Mouse (Mus musculus): ENCODE data around the gene Dnah2. TPM values are rescaled to one million over a fixed set of nuclear protein-coding genes. Genes with fewer than 3 reads are reported as not detected.

The Dnah2 gene
- polyA plus RNA-seq, 1 experiment from 2014 or later = 1.9 TPM

- H3K27ac ChIP-seq (replicated peaks) = no peak overlapping the region
- DNase-seq (ENCODE audit: low spot score) = no peak
- no peaks in the 10 kb centered on the region for H3K36me3 ChIP-seq
- 90% methylated on average over 9 of the region's 9 CpGs for WGBS
- no peaks in the 10 kb centered on the region for H3K9me3 ChIP-seq (replicated peaks)
- no peaks in the 10 kb centered on the region for H3K27me3 ChIP-seq (ENCODE audit: low read depth, poor library complexity, severe bottlenecking)
- no peak overlapping the region for H3K4me3 ChIP-seq
- peaks cover 17% of the 10 kb centered on the region for H3K4me1 ChIP-seq
Measured at GRCm38 (mm10) chr11:69521526-69522149, 27.3 kb downstream of the Dnah2 start.

DNA sequence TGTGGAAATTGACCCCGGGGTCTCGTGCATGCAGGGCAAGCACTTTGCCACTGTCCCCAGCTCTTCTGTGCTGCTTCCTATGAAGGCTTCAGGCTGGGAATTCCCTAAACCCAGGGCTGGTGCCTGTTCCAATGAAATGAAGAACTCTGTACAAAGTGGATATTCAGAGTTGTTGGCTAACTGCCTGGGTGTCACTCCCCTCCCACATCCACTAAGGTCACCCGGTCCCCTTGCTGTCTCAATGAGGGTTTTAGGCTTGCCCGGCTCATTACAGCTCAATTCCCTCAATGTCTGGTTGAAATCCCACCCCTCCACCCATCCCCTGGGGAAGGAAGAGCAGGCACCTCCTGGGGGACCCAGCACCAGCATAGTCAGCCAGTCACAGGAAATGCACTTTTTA is 28.9 kb downstream of the Dnah2 start:
- Histone ChIP-seq H3K27ac (replicated peaks) (no peak overlapping the region), H3K27me3 (ENCODE audit: low read depth, poor library complexity, severe bottlenecking) (no peaks in the 10 kb centered on the region), H3K9me3 (replicated peaks) (no peaks in the 10 kb centered on the region), H3K4me1 (peaks cover 9% of the 10 kb centered on the region; the same call in 1 of the 2 replicates), H3K36me3 (no peaks in the 10 kb centered on the region), H3K4me3 (no peak overlapping the region)
- whole genome bisulfite sequencing = 77% methylated on average over 4 of the region's 4 CpGs
- no peak for DNase-seq (ENCODE audit: low spot score)

DNA sequence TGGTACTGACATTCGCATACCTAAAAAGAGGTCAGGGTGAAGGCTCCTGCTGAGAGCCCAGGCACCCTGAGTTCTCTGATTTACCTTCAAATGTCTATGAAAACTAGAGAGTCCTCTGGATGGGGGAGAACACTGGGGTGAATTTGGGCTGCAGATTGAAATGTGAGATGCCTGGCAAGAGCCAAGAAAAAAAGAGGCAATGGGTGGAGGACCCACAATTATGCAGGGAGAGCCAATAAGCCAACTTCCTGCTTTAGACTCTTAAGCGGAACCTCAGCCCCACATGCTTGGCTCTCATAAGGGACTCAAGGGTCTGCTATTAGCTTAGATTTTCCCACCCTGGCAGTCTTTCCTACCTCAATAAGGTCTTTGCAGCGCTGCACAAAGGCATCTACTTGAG is 32.2 kb downstream of the Dnah2 start:
- Histone ChIP-seq H3K27me3 (ENCODE audit: low read depth, poor library complexity, severe bottlenecking) (0 out of 2 replicates have a peak, but pooled peaks cover 7% of the 10 kb centered on the region), H3K4me1 (peaks cover 9% of the 10 kb centered on the region; the same call in 1 of the 2 replicates), H3K9me3 (replicated peaks) (no peaks in the 10 kb centered on the region), H3K36me3 (no peaks in the 10 kb centered on the region), H3K4me3 (no peak overlapping the region), H3K27ac (replicated peaks) (no peak overlapping the region)
- 73% methylated on average over 3 of the region's 3 CpGs for WGBS
- no peak for DNase-seq (ENCODE audit: low spot score)

GRCm38 (mm10) chr11:69516151-69516640 is 32.7 kb downstream of the Dnah2 start:
- 72% methylated on average over 15 of the region's 15 CpGs for WGBS
- peak overlapping the region; percentile 23; the same call in 1 of the 2 replicates for H3K27ac ChIP-seq (replicated peaks)
- no peaks in the 10 kb centered on the region for H3K36me3 ChIP-seq
- no peak for DNase-seq (ENCODE audit: low spot score)
- 0 out of 2 replicates have a peak, but pooled peaks cover 7% of the 10 kb centered on the region for H3K27me3 ChIP-seq (ENCODE audit: low read depth, poor library complexity, severe bottlenecking)
- no peak overlapping the region for H3K4me3 ChIP-seq
- no peaks in the 10 kb centered on the region for H3K9me3 ChIP-seq (replicated peaks)
- peaks cover 8% of the 10 kb centered on the region; the same call in 1 of the 2 replicates for H3K4me1 ChIP-seq

- Histone ChIP-seq H3K4me1 (no peaks in the 10 kb centered on the region), H3K27ac (replicated peaks) (no peak overlapping the region), H3K27me3 (ENCODE audit: low read depth, poor library complexity, severe bottlenecking) (0 out of 2 replicates have a peak, but pooled peaks cover 7% of the 10 kb centered on the region), H3K4me3 (no peak overlapping the region), H3K9me3 (replicated peaks) (no peaks in the 10 kb centered on the region), H3K36me3 (no peaks in the 10 kb centered on the region)
- WGBS = 11% methylated on average over 6 of the region's 6 CpGs
- peak; percentile 54 for DNase-seq (ENCODE audit: low spot score)
Measured at GRCm38 (mm10) chr11:69513840-69514239, 35.1 kb downstream of the Dnah2 start.

DNA sequence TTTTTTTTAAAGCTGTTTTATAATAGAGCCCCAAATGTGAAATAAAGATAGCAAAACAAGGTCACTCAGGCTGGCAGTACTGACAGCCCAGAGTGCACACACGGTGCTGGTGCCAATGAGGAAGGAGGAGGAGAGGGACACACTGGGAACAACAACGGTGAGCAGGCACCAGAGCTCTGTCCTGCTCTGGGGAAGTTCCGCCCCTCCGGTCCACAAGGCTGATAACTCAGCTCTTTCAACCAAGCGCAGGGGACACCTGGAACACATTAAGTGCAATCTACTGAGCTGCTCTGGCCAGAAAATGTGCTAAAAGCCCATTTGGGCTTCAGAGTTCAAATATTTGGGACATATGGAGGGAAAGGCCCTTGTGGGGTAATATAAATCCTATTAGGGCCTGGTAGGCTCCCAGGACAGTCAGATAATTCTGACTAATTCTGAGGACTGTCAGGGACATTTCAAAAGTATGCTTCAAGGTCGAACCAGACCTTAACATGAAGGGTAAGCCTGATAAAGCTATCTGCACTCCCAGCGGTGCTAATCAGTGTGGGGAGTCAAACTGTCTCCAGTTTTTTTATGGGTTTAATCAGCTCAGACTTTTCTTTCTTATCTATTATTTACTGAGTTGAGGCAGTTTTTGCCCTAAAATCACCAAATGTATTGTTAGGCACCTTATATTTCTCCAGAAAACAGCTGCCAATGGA is 38.0 kb downstream of the Dnah2 start:
- Histone ChIP-seq H3K27ac (replicated peaks) (no peak overlapping the region), H3K9me3 (replicated peaks) (no peaks in the 10 kb centered on the region), H3K36me3 (no peaks in the 10 kb centered on the region), H3K4me1 (no peaks in the 10 kb centered on the region), H3K27me3 (ENCODE audit: low read depth, poor library complexity, severe bottlenecking) (0 out of 2 replicates have a peak, but pooled peaks cover 7% of the 10 kb centered on the region), H3K4me3 (no peak overlapping the region)
- WGBS = 58% methylated on average over 7 of the region's 7 CpGs
- no peak for DNase-seq (ENCODE audit: low spot score)

GRCm38 (mm10) chr11:69503863-69504280 is 45.0 kb downstream of the Dnah2 start:
- Histone ChIP-seq H3K27me3 (ENCODE audit: low read depth, poor library complexity, severe bottlenecking) (no peaks in the 10 kb centered on the region), H3K4me1 (peaks cover 10% of the 10 kb centered on the region; the same call in 1 of the 2 replicates), H3K9me3 (replicated peaks) (no peaks in the 10 kb centered on the region), H3K27ac (replicated peaks) (peak overlapping the region; percentile 34; the same call in 1 of the 2 replicates), H3K4me3 (no peak overlapping the region), H3K36me3 (no peaks in the 10 kb centered on the region)
- WGBS = 58% methylated on average over 4 of the region's 4 CpGs
- DNase-seq (ENCODE audit: low spot score) = no peak

- WGBS = 74% methylated on average over 9 of the region's 9 CpGs
- DNase-seq (ENCODE audit: low spot score) = no peak
- H3K27me3 ChIP-seq (ENCODE audit: low read depth, poor library complexity, severe bottlenecking) = no peaks in the 10 kb centered on the region
- H3K27ac ChIP-seq (replicated peaks) = 0 out of 2 replicates have a peak overlapping the region, but pooled peaks have one; percentile 38
- peaks cover 10% of the 10 kb centered on the region; the same call in 1 of the 2 replicates for H3K4me1 ChIP-seq
- H3K9me3 ChIP-seq (replicated peaks) = no peaks in the 10 kb centered on the region
- H3K36me3 ChIP-seq = no peaks in the 10 kb centered on the region
- no peak overlapping the region for H3K4me3 ChIP-seq
Measured at GRCm38 (mm10) chr11:69501555-69501954, 47.4 kb downstream of the Dnah2 start.

DNA sequence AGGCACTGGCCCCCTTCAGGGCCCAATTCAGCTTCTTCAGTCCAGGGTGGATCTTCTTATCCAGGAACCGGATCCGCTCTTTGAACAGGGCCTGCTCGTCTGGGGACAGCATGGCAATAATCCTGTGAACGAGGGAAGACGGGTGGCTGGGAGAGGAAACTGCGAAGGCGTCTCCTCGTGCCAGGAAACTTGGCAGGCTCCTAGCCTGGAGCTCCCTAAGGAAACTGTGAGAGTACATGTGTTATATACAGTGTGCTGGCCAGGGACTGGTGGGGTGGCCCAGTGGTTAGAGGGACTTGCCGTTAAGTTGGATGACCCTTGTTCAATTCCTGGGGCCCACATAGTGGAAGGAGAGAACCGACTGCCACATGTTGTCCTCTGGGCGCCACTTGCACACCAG is 49.8 kb downstream of the Dnah2 start:
- no peak overlapping the region for H3K27ac ChIP-seq (replicated peaks)
- H3K4me1 ChIP-seq = peaks cover 10% of the 10 kb centered on the region; the same call in 1 of the 2 replicates
- H3K27me3 ChIP-seq (ENCODE audit: low read depth, poor library complexity, severe bottlenecking) = no peaks in the 10 kb centered on the region
- 92% methylated on average over 11 of the region's 11 CpGs for WGBS
- no peak overlapping the region for H3K4me3 ChIP-seq
- no peak for DNase-seq (ENCODE audit: low spot score)
- no peaks in the 10 kb centered on the region for H3K9me3 ChIP-seq (replicated peaks)
- no peaks in the 10 kb centered on the region for H3K36me3 ChIP-seq

- no peak for DNase-seq (ENCODE audit: low spot score)
- WGBS = 89% methylated on average over 7 of the region's 7 CpGs
- Histone ChIP-seq H3K36me3 (no peaks in the 10 kb centered on the region), H3K27me3 (ENCODE audit: low read depth, poor library complexity, severe bottlenecking) (no peaks in the 10 kb centered on the region), H3K27ac (replicated peaks) (no peak overlapping the region), H3K4me3 (no peak overlapping the region), H3K4me1 (no peaks in the 10 kb centered on the region; the same call in 1 of the 2 replicates), H3K9me3 (replicated peaks) (no peaks in the 10 kb centered on the region; the same call in 1 of the 2 replicates)
Measured at GRCm38 (mm10) chr11:69491711-69492110, 57.2 kb downstream of the Dnah2 start.

DNA sequence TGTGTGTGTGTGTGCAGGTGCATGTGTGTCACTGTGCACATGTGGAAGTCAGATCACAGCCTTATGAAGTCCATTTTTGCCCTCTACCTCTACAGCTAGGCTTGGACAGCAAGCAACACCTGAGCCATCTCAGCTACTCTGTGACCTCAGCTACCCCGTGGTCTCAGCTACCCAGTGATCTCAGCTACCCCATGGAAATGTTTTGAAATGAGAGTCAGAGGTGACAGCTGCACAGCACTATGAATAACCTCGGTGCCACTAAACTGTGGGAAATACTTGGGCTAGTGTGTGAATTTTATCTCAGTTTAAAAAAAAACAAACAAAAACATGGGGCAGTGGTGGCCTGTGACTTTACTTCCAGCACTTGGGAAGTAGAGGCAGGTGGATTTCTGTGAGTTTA is 58.0 kb downstream of the Dnah2 start:
- WGBS = 77% methylated on average over 2 of the region's 2 CpGs
- Histone ChIP-seq H3K27me3 (ENCODE audit: low read depth, poor library complexity, severe bottlenecking) (no peaks in the 10 kb centered on the region), H3K9me3 (replicated peaks) (no peaks in the 10 kb centered on the region; the same call in 1 of the 2 replicates), H3K4me1 (no peaks in the 10 kb centered on the region; the same call in 1 of the 2 replicates), H3K4me3 (no peak overlapping the region), H3K27ac (replicated peaks) (no peak overlapping the region), H3K36me3 (no peaks in the 10 kb centered on the region)
- DNase-seq (ENCODE audit: low spot score) = no peak

- Histone ChIP-seq H3K4me1 (no peaks in the 10 kb centered on the region), H3K36me3 (no peaks in the 10 kb centered on the region), H3K4me3 (no peak overlapping the region), H3K9me3 (replicated peaks) (no peaks in the 10 kb centered on the region; the same call in 1 of the 2 replicates), H3K27me3 (ENCODE audit: low read depth, poor library complexity, severe bottlenecking) (no peaks in the 10 kb centered on the region), H3K27ac (replicated peaks) (no peak overlapping the region)
- DNase-seq (ENCODE audit: low spot score) = no peak
- 89% methylated on average over 2 of the region's 2 CpGs for WGBS
Measured at GRCm38 (mm10) chr11:69487474-69487873, 61.4 kb downstream of the Dnah2 start.

GRCm38 (mm10) chr11:69477645-69478044 is 71.3 kb downstream of the Dnah2 start:
- no peak for DNase-seq (ENCODE audit: low spot score)
- Histone ChIP-seq H3K9me3 (replicated peaks) (no peaks in the 10 kb centered on the region; the same call in 1 of the 2 replicates), H3K4me3 (peak overlapping the region; percentile 1; the same call in 1 of the 2 replicates), H3K4me1 (peaks cover 11% of the 10 kb centered on the region), H3K27ac (replicated peaks) (peak overlapping the region; percentile 55), H3K36me3 (no peaks in the 10 kb centered on the region), H3K27me3 (ENCODE audit: low read depth, poor library complexity, severe bottlenecking) (no peaks in the 10 kb centered on the region)
- WGBS = 85% methylated on average over 8 of the region's 8 CpGs
